Mouse (Mus musculus): Measurements from ENCODE around the gene Cnot11.

The Cnot11 gene

GRCm38 (mm10) chr1:39577253-39577705 is 42.5 kb downstream of the Cnot11 start, which contains the start of gene Rnf149:
Gene Rnf149 (minus strand): TSS chr1:39577405.
- in situ Hi-C loops (cut with MboI, MseI) = loop anchor here (5.0 to 10.0 kb wide), 2 partner anchors 35 to 938 kb away; partner anchors contain the start of gene Il18rap (in 1 of the 2)

GRCm38 (mm10) chr1:39578446-39578845 is 43.7 kb downstream of the Cnot11 start:
- in situ Hi-C loops (cut with MboI, MseI) = loop anchor here (5.0 to 10.0 kb wide), 2 partner anchors 36 to 936 kb away; partner anchors contain the start of gene Il18rap (in 1 of the 2)

- in situ Hi-C loops (cut with MboI, MseI) = loop anchor here (5.0 to 10.0 kb wide), 2 partner anchors 37 to 936 kb away; partner anchors contain the start of gene Il18rap (in 1 of the 2)
These were observed 44.3 kb downstream of the Cnot11 start for GRCm38 (mm10) chr1:39579139-39579538.

GRCm38 (mm10) chr1:39581215-39581614 is 46.4 kb downstream of the Cnot11 start:
- in situ Hi-C loops (cut with MboI, MseI) = no loop called here

- in situ Hi-C loops (cut with MboI, MseI) = no loop called here
These were observed 48.4 kb downstream of the Cnot11 start for GRCm38 (mm10) chr1:39583173-39583572.

GRCm38 (mm10) chr1:39585416-39585815 is 50.6 kb downstream of the Cnot11 start:
- in situ Hi-C loops (cut with MboI, MseI) = no loop called here

- in situ Hi-C loops (cut with MboI, MseI) = loop anchor here in 1 of 2 experiments (10.0 kb wide), 1 partner anchor 285 kb away; no protein-coding TSS in a partner anchor
These were observed 55.4 kb downstream of the Cnot11 start for GRCm38 (mm10) chr1:39590193-39590592.

- in situ Hi-C loops (cut with MboI, MseI) = loop anchor here in 1 of 2 experiments (10.0 kb wide), 1 partner anchor 283 kb away; no protein-coding TSS in a partner anchor
These were observed 56.8 kb downstream of the Cnot11 start for GRCm38 (mm10) chr1:39591557-39591956.

- in situ Hi-C loops (cut with MboI, MseI) = loop anchor here in 1 of 2 experiments (10.0 kb wide), 1 partner anchor 283 kb away; no protein-coding TSS in a partner anchor
These were observed 57.3 kb downstream of the Cnot11 start for GRCm38 (mm10) chr1:39592090-39592489.

- in situ Hi-C loops (cut with MboI, MseI) = loop anchor here in 1 of 2 experiments (10.0 kb wide), 1 partner anchor 281 kb away; no protein-coding TSS in a partner anchor
These were observed 59.0 kb downstream of the Cnot11 start for GRCm38 (mm10) chr1:39593836-39594235.

Data from T-helper 17 cell (primary cell).